Mouse (Mus musculus) layer of hippocampus, adult 8-10 months (tissue): ENCODE measurements around the gene Tbx5. TPM values are rescaled to one million over a fixed set of nuclear protein-coding genes. Genes with fewer than 3 reads are reported as not detected.
A peak's percentile ranks its signal among the peaks of the same experiment; 100 is the strongest.
"Not testable (repeated sequence)": the region's sequence is repeated elsewhere in the genome, so short reads cannot be mapped to it uniquely, and the experiment has no call there.

ENCODE experiments used
- DNase-seq, 2 experiments: peaks; one replicate each; pipeline ENCODE4 v3.0.0; 2022; ENCODE audit warnings: low spot score in 2 of 2
- total RNA-seq, 4 experiments: library from RNA; stranded (reverse); gene quantifications; 2 replicates each; pipeline ENCODE4 v1.2.4; 2022

Gene Tbx5
- total RNA-seq, 4 experiments from 2014 or later, result not detected

- no peak for DNase-seq
Measured at GRCm38 (mm10) chr5:119841634-119842420, 9.4 kb downstream of the Tbx5 start.

DNA sequence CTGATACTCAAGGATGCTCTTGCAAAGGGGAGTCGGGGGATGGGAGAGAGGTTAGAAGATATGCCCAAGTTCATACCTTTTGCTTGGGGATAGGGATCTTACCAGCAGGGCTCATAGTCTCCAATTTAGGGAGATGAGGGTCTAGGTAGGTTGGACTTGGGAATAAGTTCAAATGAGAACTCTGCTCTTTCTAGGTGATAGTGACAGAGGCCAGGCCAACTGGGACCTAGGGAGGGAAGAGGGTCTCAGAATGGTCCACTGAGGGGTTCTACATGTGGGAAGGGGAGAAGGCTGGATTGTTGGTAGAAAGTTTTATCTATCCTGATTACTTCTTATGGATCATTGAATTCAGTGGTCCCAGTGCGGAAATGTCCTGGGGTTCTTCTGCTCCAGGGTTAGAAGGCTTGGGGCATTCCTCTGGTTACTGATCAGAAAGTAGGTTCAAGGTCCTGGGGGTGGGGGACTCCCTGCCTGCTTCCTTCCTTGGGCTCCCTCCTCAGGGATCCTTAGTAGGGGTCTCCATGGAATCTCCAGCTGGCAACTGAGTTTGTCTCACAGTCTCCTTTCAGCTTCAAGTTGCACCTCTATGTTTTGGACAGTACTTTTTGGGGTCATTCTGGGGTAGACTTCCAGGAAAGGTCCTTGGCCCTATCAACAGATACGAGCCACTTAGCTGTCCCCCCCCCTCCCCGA is 10.4 kb downstream of the Tbx5 start:
- no peak for DNase-seq

- DNase-seq, result no peak
Measured at GRCm38 (mm10) chr5:119843394-119843777, 10.9 kb downstream of the Tbx5 start.

DNA sequence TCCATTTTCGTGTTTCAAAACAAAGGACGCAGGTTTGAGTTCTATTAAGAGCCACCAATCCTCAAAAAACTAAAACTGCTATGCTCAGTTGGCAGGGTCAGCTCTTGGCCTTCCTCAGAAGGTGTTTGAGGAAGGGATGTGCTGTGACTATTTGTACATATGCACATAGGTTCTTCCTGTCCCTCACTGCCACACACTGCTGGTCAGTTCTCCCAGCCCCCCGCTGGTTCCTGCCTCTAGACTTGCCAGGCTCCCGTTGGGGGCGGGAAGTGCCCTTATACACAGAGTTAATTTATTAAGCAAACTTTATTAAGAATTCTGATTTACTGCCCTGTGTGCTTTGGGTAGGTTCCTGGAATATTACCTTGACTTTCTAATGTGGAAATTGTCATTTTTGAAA is 11.9 kb downstream of the Tbx5 start:
- no peak for DNase-seq

DNA sequence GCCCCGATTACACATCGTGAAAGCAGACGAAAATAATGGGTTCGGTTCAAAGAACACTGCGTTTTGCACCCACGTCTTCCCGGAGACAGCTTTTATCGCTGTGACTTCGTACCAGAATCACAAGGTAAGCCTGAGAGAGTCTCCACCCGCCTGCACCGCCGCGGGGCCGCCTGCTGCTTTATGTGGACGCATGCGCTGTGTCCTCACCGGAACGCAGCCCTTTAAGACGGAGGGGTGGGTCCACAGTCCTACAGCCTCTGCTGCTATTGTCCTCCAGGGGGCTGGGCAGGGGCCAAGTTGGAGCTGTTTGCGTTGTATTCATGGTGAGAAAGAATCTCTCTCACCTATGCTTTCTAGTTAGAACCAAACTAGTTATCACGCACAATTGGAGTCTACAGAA is 12.5 kb downstream of the Tbx5 start:
- no peak for DNase-seq

DNA sequence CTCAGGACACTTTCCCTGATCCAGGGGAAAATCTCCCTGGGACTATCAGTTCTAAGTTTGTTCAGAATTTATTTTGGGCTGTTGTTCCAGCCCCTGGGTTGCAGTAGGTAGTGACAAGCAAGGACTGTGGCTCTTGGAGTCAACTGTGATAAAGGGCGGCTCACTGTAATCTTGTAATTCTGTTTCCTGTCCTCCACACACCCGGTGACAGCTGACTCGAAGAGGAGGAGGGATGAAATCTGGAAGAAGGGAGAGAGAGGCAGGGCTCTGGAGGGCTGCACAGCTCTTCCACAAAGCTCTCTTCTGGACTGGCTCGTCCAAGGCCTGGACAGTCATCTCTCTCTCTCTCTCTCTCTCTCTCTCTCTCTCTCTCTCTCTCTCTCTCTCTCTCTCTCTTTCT is 24.6 kb downstream of the Tbx5 start:
- DNase-seq, result no peak

DNA sequence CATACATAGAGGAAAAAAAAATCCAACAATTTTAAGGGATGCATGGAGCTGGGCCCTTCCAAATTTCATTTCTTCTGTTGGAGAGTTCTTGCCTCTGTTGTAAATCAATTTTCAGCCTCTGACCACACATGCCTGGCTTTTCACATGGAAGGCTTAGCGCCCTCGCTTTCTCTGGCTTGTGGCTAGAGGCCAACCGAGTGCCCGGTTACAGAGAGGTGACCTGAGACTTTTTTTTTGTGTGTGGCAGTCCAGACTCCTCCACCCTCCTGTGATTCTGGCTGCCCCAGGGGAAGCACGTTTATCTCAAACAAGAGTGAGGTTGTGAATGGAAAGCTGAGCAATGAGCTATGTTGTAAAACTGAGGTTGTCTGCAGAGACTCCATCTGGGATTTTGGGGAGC is 28.8 kb downstream of the Tbx5 start:
- no peak for DNase-seq

GRCm38 (mm10) chr5:119862431-119862830 is 30.0 kb downstream of the Tbx5 start:
- DNase-seq, result no peak

GRCm38 (mm10) chr5:119866277-119867235 is 34.1 kb downstream of the Tbx5 start:
- DNase-seq, result peak; percentile 13 to 34

DNA sequence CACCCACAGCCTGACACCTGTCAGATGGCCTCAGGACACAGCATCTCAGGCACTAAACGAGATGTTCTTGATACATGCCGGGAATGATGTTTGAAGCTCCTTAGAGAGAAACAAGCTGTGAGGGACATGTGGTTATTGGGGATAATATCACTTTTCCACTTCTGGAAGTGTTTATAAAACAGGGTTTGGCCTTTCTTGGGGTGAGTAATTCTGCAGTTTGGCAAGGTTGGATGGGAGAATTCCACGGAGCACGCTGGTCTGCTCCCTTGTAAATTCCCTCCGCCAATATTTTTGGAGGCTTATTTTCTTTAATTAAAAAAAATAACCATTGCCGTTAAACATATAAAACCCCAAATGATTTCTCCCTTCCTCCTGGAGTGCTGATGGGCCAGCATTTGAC is 35.5 kb downstream of the Tbx5 start:
- no peak for DNase-seq

DNA sequence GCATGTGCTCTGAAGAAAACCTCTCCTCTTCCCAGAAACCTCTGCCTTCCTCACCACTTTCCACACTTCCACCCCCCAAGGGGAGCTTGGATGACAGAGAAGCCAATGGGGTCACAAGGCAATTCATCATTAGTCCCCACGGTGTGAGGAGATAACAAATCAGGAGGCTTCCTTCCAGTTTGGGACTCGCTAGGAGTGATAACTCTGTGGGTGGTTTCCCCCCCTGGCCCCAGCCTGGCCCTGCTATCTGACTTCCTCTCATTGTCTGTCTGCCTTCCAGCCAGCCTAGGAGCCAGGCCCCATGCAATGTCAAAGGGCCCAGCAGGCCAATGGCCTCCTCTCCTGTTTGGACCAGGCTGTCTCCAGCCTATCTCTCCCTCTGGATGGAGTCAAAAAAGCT is 43.0 kb downstream of the Tbx5 start:
- DNase-seq, result no peak

- DNase-seq, result no peak
Measured at GRCm38 (mm10) chr5:119877185-119877584, 44.7 kb downstream of the Tbx5 start.

GRCm38 (mm10) chr5:119885595-119885994 is 53.1 kb downstream of the Tbx5 start:
- DNase-seq, result no peak

DNA sequence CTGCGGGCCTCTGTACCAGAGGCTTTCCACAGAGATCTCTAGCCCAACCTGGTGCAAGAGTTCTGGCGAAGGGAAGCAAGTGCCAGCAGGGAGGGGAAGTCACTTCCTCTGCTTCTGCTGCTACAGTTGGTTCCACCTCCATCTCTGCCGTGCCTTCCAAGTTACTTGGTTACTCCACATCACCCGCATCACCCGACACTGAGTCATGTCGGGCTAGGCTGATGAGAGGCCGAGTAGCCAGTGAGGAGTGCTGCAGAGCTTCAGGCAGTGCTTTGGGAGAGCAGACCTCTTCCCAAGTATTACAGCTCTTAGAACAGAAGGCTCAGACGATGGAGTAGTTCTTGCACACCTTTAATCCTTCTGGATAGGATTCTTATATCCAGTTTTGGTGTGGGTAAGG is 54.9 kb downstream of the Tbx5 start:
- DNase-seq, result no peak

GRCm38 (mm10) chr5:119891960-119892359 is 59.5 kb downstream of the Tbx5 start:
- DNase-seq, result no peak

GRCm38 (mm10) chr5:119893060-119893459 is 60.6 kb downstream of the Tbx5 start:
- no peak for DNase-seq

DNA sequence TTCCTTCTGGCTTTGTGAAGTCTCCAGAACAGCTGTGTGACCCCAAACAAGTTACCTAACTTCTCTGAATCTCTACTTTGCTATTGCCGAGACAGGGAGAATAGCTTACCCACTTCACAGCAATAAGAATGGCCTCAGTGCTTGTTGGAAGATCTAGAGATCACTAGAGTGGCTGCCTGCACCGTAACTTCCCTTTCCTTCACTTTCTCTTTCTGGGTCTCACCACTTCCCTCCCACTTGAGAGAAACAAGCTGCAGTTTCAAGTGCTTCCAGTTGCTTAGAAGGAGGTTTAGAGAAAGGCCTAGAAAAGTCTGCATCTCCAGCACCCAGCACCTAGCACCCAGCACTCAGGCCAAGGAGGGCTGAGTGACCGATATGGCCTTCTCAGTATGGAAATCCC is 64.1 kb downstream of the Tbx5 start:
- DNase-seq, result no peak

GRCm38 (mm10) chr5:119916551-119917171 is 84.2 kb downstream of the Tbx5 start:
- peak; percentile 73 to 75 for DNase-seq

- not testable (repeated sequence) for DNase-seq
Measured at GRCm38 (mm10) chr5:119918381-119918780, 85.9 kb downstream of the Tbx5 start.

GRCm38 (mm10) chr5:119920941-119921340 is 88.5 kb downstream of the Tbx5 start:
- DNase-seq, result no peak

DNA sequence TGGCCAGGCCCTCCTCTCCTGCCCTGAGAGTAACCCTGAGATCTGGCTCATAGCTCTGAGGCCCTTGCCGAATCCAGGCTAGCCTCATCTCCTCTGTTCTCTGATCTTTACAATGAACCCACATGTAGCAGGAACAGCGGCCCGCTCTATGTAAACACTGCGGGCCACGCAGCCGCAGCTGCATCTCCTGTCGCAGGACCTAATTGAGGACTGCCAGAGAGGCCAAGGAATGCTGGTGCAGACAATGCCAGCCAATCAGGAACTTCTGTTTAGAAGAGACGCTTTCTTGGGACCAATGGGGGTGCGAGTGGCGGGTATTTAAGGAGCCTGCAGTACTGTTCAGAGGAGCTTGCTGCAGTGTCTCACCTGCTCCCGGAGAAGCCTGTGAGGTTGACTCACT is 89.8 kb downstream of the Tbx5 start:
- DNase-seq, result no peak
